Mouse (Mus musculus): Measurements from ENCODE around the gene Nedd9.

Gene Nedd9

DNA sequence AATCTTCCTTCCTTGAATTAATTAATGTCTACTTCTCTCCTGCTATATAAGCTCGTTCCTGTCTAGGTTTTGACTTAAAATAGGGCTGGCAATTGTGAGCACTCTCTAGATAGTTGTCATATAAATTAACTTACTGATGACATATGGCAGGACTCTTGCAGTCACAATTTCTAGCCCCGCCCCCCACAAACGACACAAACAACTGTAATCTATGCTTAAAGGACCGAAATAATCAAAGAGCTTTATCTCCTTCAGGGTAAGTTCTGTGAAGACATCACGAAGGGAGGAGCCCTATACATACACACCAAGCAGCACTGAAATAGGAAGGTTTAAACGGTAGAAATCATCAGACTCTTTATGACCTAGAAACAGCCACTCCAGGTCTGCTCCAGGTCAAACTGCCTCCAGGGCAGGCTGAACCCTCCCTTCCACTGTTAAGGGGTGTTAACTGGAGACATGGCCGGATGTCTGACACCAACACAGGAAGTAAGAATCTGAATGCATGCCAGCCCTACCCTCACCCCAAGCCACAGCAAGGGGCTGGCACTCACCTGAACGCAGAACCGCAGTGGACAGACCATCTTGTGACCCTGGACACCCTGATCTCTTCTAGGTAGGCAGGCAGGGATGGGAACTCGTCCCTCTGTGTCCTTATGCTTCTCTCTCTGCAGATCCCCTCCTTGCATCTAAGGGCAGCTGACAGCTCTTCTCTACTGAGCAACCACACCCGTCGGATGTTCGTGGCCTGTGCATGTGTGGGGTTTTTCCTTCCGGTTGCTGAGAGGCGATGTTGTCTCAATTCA lies at the start of gene Nedd9:
Gene Nedd9 (minus strand): TSS at position 757 of the 803 bp plus-strand sequence.
- DNase-seq: peak; percentile 66

DNA sequence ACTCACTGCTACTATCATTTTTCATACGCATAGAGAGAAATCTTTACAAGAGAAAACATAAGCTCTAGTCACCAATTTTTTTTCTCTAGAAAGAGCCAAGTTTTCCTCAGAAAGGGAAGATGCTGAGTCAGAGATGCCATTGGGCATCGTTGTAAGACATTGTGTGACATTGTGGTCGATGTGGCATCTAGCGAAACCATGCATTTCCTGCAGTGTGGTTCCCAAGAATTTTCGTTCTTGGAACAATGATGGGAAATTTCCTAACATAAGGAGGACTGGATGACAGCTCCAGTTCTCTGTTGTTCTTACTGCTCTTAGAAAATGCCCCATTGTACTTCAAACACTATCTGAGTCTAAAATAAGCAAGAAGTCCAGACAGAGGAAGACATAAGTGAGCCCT lies 45.5 kb upstream of the Nedd9 start:
- no peak for DNase-seq

DNA sequence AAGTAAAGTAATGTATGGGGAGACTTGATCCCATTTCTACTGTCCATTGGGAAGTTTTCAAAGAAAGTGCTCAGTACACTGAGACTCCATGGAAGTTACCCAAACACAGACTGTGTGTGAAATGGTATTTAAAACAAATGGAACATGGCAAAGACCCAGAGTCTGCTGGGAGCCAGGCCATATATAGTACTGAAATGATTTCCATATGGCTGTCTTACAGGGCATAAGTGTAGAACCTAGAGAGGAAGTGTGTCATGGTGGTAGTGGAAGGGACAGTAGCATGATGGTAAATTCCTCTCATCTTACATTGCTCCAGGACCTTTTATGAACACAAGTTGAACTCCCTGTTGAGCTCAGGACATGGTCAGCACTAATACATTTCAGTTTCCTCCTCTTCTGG lies 43.2 kb upstream of the Nedd9 start:
- DNase-seq: no peak

DNA sequence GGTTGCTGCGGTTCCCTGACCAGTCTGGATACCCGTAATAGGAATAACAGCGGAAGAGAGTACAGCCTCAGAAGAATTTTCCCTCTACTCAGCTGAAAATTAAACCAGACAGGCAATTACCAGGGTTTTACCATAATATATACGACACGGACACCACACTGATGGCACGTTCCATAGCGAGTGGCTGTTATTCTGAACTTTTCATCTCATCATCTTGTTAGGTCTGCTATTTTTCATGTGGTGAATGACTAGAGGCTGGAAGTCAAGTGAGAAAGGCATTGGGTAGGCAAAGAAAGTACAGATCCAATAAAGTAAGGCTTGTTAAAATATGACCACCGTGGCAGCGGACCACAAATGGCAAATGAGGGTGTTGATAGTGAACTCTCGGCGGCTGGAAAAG lies 37.0 kb upstream of the Nedd9 start:
- DNase-seq: no peak

DNA sequence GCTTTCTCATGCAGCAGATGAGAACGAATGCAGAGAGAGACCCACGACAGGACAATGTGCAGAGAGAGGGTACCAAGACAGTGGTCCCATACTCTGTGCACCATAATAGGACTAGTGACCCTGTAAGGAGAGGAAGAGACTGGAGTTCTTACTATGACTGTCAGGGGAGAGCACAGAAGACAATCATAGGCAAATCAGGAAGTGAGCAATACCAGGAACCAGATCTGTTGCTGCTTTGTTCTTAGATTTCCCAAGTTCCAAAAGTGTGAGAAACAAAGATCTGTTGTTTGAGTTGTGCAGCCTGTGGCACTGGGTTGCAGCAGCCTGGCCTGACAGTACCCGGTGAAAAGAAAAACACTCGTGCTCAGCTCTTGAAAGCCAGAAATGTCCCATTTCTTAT lies 34.1 kb upstream of the Nedd9 start:
- DNase-seq: no peak

DNA sequence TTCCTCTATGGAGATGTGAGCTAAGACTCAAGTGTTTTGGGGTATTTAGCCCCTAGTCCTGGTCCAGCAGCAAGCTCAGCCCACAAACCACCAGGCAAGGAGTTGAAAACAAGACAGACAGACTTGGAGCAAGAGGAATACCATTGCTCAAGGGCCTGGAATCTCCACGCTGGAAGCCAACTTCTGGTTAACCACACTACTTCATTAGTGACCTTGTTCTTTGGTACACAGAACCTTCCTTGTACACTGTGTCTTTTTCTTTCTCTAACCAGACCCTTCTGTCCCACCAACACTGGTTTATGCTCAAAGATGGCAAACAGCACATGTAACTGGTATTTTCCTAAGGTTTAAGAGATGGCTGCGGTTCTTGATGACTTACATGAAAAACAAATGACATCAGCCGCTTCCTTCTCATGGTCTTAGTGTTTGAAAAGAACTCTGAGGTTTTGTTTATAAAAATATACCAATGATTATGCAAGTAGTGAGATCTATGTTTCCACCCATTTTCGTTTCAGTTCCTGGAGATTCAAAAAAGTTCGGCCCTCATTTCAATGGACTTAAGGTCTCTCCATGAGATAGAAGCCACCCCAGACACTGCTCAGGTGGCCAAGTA lies 33.5 kb upstream of the Nedd9 start:
- DNase-seq: no peak

DNA sequence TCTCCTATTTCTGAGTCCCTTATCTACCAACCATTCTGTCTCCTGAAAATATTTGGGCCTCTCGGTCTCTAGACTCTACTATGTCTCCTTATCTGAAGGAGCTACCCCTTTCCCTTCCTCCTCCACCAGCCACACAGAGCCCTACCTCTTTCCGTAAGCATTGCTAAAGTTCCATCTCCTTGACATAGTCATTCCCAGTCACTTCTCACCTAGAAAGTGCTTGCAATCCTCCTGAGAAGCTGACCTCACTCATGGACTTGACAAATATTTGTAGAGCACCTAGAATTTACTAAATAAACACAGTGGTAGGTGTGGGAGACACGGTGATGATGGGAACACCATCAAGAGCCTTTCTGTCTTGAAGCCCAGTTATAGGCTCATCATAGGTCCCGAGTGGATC lies 32.6 kb upstream of the Nedd9 start:
- no peak for DNase-seq

DNA sequence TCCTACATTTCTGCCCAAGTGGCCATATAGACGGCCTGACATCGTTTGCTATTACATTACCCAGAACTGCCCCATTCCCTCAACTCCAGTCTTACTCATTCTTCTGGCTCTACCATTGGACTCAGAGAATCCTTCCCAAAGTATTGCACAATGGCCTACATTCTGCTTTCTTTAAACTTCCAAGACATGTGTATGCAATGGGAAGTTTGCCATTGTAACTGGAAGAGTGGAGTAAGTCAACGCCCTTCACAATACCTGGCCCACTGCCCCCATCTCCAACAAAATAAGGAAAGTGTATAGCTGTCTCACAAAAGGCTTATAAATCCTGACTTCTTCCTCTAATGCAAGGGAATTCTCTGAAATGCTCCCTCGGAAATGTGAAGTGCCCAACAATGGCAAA lies 30.0 kb upstream of the Nedd9 start:
- peak; percentile 60 for DNase-seq

DNA sequence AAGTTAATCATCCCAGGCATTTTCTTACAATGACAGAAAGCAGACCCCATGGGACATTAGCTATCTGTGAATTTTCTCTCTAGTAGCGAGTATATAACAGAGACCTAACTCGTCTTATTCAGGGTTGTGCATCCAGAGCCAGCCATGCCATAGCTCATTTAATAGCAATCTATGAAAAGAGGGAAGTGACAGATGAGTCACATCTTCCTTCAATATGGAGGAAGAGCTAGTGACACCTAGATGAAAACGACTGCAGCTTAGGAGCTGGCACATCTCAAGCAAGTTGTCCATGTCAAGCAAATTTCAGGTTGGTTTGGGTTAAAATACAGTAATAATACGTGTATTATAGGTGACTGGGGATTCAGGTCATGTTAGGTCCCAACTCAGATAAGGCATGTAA lies 28.6 kb upstream of the Nedd9 start:
- no peak for DNase-seq

DNA sequence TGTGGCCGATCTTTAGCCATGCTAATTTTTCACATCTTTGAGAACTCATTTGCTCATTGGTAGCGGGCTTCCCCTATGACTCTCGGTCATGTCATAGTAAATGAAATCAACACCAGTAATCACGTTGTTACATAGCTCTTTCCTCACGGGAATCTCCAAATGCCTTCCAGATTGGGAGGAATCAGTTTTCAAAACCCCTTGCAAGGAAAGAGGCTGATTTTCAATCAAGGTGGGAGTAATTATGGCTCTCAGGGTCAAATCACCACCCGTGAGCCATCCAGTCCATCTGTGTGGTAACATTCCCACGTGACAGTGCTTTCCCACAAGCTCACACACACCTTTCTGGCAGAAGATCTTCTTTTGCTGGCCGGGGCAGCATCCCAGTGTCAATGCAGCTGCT lies 27.8 kb upstream of the Nedd9 start:
- no peak for DNase-seq

DNA sequence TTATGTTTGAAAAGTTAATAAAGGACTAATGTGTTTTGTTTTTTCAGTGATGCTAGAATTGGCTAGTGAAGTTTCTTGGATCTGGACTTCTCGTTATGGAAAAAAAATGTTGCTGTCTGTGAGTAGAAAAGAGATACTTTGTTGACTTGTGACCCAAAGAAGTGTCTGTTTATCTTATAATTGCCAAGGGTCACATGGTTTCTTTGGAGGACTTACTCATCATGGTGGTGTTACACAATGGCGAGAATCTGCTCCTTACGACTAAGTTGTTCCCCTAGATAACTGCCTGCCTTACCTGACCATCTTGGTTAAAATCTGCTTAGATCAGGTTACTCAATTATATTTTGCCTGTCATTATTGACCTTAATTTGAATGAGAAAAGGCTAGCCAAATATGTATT lies 26.3 kb upstream of the Nedd9 start:
- DNase-seq: no peak

DNA sequence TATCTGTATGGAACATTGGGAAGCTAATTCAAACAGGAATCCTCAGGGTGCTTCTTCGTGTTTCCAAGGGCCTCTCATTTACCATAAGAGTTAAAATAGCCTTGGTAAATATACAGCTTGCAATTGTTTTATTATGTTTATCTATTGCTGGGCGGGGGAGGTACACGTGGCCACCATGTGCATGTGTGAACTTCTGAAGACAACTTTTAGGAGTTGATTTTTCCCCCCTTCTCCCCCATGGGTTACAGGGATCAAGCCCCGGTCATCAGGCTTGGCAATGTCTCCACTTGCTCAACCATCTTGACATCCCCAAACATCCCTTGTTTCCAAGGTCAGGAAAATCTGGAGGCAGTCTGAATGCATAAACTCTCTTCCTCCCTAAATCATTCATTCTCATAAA lies 25.1 kb upstream of the Nedd9 start:
- DNase-seq: no peak

DNA sequence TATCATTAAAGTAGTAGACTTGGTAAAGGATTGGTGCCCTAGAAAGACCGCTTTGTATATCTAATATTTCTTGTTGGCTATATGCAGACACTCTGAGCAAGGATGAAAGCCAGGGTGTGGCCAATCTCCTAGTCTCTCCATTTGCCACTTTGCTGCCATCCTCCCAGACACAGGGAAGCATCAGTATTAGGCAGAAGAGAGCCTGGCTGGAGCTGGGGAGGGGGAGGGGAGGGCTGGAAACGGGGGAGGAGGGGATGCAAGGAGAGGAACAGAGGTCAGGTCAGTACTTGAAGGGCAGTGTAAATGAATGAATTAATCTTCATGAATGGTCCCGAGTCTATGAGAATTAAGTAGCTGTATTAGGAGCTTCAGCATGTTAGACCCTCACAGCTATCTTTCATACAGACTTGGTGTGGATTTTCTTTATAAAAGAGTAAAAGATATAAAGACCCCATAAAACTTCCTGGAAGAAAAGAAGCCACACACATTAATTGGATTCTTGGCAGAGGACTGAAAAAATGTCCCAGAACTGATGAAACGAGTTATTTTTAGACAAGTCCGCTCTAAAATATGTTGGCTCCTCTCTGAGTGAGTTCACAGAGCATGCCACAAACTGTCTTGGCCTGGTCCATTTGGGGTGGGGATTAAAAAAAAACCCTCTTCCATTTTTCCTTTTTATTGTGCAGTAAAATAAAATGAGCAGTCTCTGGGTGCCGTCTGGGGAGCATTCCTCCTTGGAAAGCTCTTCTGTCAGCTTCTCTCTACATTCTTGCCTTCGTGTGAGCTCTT lies 23.7 kb upstream of the Nedd9 start:
- no peak for DNase-seq

DNA sequence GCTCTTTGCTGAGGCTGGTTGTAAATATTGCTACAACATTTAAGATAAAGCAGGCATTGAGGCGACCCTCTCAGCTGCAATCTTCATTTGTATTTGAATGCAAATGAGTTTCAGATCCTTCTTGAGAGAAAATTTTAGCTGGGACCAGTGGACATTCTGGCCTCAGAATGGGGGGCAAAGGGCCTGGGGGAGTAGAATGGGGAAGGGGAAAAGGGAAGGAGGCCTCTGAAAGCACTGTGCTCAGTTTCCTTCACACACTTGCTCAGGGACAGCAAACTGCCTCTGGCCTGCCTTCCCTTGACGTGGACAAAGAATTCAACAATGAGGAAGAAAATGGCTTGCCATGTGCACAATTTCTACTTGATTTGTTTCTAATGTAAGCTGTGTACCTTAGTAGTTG lies 18.4 kb upstream of the Nedd9 start:
- no peak for DNase-seq

DNA sequence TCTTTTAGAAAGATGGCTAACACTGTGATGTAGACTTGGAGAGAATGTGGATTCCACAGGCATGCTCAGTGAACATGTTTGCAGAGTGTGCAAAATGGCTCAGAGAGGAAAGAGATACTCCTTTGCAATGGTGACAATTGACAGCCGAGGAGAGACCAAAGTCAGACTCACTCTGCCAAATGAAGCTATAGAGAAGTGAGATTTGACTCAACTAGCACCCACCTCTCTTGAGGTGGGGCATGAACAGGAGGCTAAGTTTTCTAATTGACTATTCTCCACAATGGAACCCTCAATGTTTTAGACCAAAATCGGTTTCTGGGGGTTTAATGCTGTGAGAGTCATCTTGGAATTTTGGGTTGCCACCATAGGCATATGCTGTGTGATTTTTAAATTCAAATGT lies 17.8 kb upstream of the Nedd9 start:
- no peak for DNase-seq

DNA sequence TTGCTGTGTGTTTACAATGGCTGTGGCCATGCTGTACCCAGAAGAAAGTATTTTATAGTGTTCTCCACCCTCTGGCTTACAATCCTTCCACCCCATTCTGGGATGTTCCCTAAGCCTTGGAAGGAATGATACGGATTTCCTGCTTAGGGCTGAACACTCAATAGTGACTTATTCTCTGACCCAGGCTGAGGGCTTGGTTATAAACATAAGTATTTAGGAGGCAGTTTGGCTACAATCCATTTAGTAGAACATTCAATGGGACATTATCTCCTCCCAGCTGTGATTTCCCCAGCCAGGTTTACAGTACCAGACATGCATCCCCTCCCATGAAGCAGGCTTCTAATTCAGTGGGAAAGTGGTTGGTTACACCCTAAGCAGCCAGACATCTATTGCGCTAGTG lies 17.3 kb upstream of the Nedd9 start:
- DNase-seq: no peak

DNA sequence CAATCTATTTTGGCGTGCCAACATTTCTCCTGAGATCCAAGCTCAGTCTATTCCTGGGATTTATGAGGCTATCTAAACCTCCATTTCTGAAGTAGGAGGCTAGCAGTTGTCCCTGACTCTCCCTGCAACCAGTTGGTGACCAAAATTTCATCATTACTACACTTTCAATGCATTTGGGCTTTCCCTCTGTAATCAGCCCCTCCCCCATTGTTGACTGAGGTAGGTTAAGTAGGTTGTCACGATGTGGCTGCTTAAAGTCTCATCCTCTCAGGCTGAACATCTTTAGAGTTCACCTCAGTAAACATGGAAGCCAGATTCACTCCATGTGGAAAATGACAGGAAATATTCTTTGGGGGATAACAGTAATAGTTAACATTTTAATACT lies 15.7 kb upstream of the Nedd9 start:
- no peak for DNase-seq

DNA sequence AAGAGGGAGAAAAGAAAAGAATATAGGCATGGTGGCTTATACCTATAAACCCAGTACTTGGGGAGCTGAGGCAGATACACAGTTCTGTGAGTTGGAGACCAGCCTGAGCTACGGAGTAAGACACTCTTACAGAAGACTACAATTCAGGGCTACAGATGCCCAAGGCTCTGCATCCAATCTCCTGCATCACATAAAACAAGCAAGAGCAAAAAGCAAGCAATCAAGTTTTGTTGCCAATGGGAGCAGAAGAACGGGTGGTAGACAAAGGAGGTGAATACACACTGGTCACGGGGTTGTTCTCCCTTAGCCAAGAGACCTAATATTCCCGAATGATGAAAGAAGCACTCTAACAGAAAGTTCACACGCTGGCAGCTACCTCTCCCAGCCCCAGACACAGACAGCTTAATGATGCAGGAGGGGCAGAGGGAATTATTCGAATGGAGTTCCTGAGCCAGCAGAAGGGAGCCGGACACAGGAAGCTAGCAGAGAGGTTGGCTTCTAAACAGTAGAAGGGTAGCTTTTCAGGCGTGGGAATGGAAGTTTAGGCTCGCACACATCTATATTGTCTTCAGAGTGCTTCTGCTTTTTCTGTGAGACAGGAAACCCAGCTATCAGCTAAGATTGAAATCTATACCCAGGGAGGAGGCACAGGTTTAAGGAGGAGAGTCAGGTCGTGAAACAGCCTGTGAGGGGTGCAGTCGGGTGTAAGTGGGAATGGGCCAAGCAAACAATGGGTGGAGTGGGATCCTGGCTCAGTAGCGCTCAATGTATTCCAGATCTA lies 15.2 kb upstream of the Nedd9 start:
- DNase-seq: no peak

DNA sequence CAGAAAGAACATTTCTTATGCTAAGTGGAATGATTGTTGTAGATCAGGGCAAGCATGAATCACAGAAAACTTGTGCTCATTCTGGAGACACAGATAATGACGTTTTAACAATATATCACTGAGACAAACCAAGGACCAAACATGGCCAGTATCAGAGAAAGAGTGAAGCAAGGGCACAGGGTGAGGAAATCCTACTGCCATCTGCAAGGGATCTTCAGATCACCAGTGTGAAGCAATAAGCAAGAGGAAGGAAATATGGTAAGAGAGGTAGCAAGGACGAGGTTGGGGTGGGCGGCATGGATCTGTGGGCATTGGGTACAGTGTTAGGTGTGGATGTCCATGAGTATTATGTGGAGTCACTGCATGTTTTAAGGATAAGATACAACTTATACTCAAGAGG lies 13.6 kb upstream of the Nedd9 start:
- DNase-seq: no peak

DNA sequence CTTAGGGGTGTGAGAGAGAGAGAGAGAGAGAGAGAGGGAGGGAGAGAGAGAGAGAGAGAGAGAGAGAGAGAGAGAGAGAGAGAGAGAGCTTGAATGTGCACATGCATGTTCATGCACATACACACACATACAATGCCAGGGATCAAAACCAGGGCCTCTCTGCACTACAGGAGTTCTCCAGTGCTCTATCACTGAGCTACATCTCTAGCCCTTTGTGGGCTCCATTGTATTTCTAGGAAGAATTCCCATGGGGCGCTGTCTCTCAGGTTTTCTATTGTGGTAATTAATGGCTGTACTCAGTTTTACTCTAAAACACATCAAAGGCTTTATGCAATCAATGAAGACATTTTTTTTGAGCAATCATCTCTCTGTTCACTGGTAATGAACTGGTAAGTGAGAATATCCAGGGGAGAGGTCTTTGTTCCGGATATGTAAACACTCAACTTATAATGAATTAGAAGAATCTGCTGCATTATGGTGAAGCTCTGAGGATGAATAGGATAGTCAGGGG lies 11.5 kb upstream of the Nedd9 start:
- no peak for DNase-seq

DNA sequence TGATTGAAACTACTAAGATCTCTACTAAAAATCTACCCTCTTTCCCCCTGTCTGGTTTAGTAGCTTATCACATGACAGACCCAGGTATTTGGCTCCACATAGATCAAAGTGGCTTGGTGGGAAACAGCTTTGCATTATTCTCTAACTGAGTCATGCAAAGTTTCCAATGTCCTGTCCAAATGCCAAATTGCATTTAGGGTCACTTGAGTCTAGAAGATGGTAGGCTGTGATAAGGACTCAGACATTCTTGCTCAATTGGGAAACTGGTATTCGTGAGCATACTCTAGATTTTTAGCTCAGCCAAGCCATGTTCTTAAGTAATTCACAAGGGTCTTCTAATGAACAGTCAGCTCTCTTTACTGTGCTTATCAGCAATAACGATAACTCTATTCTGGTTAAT lies 7.5 kb upstream of the Nedd9 start:
- DNase-seq: no peak

DNA sequence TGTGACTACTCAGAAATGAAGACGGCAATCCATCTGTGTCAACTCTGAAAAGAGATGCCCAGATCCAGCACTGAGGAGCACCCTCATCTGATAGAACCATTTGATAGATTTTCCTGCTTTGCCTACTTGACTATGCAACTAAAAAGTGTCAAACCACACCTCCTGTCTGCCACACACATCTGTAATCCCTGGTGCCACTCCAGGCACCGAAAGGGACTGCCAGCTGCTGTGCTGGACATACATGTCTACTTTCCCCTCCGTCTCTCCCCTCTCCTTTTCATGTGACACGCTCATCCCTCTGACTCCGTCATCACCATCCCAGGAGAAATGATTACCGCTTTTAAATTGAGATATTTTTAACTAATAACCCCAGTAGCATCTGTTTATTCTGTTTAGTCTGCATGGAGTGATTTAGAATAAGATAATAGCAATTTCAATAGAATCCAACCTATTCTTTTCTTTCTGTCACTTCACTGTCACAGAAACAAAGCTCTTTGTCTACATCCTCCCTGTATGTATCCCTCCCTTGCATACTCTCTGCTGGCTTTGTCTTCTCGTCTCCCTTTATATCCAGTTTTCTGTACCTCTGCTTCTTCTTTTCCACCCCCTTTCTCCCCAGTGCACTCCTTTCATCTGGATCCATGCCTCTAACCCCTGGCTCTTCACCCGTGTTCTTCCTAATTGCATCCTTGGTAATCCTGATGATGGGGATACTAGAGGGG lies 5.0 kb upstream of the Nedd9 start:
- DNase-seq: no peak
